Mouse (Mus musculus) gastrocnemius, postnatal 4 days (tissue): Measurements from ENCODE around the gene Pfkfb4. TPM values are rescaled to one million over a fixed set of nuclear protein-coding genes. Genes with fewer than 3 reads are reported as not detected.

Experiments used
- DNase-seq, 2 experiments: peaks; one replicate each; pipeline ENCODE4 v3.0.0; 2021 to 2022; ENCODE audit warnings: low spot score in 2 of 2, mixed read lengths in 2 of 2
- microRNA-seq: library from miRNA; unstranded; fragments of <30 nt; microRNA quantifications from one replicate; pipeline ENCODE4 v1.2.0, GENCODE M21; 2021
- total RNA-seq, 2 experiments: library from RNA; stranded (reverse); gene quantifications; 2 replicates each; pipeline ENCODE4 v1.2.3; 2021

Gene Pfkfb4
- total RNA-seq, 2 experiments from 2014 or later, result 17.2 to 21.4 TPM

- DNase-seq, result peak in 1 of 2 experiments; percentile 15
Measured at GRCm38 (mm10) chr9:109055271-109056030, 63.9 kb downstream of the Pfkfb4 start.

- peak in 1 of 2 experiments; percentile 18 for DNase-seq
Measured at GRCm38 (mm10) chr9:109056081-109056690, 64.6 kb downstream of the Pfkfb4 start.

- peak in 1 of 2 experiments; percentile 12 for DNase-seq
Measured at GRCm38 (mm10) chr9:109056916-109057315, 65.3 kb downstream of the Pfkfb4 start.

- peak in 1 of 2 experiments; percentile 11 for DNase-seq
Measured at GRCm38 (mm10) chr9:109057543-109057942, 66.0 kb downstream of the Pfkfb4 start.

- DNase-seq, result peak in 1 of 2 experiments; percentile 16
Measured at GRCm38 (mm10) chr9:109058006-109058765, 66.6 kb downstream of the Pfkfb4 start.

GRCm38 (mm10) chr9:109059136-109059903, 67.7 kb downstream of the Pfkfb4 start, which contains the start of gene Trex1:
Trex1 (minus strand) TSS chr9:109059734.
- DNase-seq, result peak; percentile 74 to 88

GRCm38 (mm10) chr9:109060184-109060897, 68.8 kb downstream of the Pfkfb4 start:
- peak in 1 of 2 experiments; percentile 15 for DNase-seq

GRCm38 (mm10) chr9:109060898-109061295, 69.3 kb downstream of the Pfkfb4 start:
- DNase-seq, result peak in 1 of 2 experiments; percentile 12

GRCm38 (mm10) chr9:109068095-109068735, 76.6 kb downstream of the Pfkfb4 start:
- no peak for DNase-seq

- DNase-seq, result peak; percentile 80 to 93
Measured at GRCm38 (mm10) chr9:109073661-109074573, 82.3 kb downstream of the Pfkfb4 start, which contains the start of gene Atrip. Atrip (minus strand) TSS chr9:109074124.

GRCm38 (mm10) chr9:109080516-109080915, 88.9 kb downstream of the Pfkfb4 start:
- DNase-seq, result no peak

GRCm38 (mm10) chr9:109081749-109082123, 90.2 kb downstream of the Pfkfb4 start:
- DNase-seq, result no peak

Small RNAs within 50 kb of the gene (microRNA-seq; reads per million reads assigned to microRNA genes)
- not detected for gene Mir711

Other genes with a start within 250 kb of the Pfkfb4 start
- 10 to 100 TPM; 43.7 to 44.3 TPM for gene Ip6k2, start 208.0 kb upstream of the Pfkfb4 start, total RNA-seq
- 1 to 10 TPM; 6.6 to 9.2 TPM for gene Nckipsd, start 183.4 kb upstream of the Pfkfb4 start, total RNA-seq
- under 1 TPM; 0.22 to 0.31 TPM for gene Celsr3, start 165.5 kb upstream of the Pfkfb4 start, total RNA-seq
- 10 to 100 TPM in 1 of 2 experiments, 1 to 10 TPM in 1; 9.8 to 11.2 TPM for gene Slc26a6, start 138.5 kb upstream of the Pfkfb4 start, total RNA-seq
- gene Tmem89, start 77.2 kb upstream of the Pfkfb4 start, total RNA-seq, result not detected
- gene Uqcrc1, start 55.1 kb upstream of the Pfkfb4 start, total RNA-seq, result 100 to 1,000 TPM; 612 to 624 TPM
- gene Col7a1, start 38.2 kb upstream of the Pfkfb4 start, total RNA-seq, result 10 to 100 TPM; 16.0 to 16.4 TPM
- gene Ucn2, start 5.8 kb upstream of the Pfkfb4 start, total RNA-seq, result 1 to 10 TPM; 2.9 to 3.8 TPM
- 10 to 100 TPM; 50.6 to 54.3 TPM for gene Shisa5, start 46.8 kb downstream of the Pfkfb4 start, total RNA-seq
- 10 to 100 TPM; 10.3 to 12.0 TPM for gene Trex1, start 68.0 kb downstream of the Pfkfb4 start, total RNA-seq
- gene Atrip, start 82.3 kb downstream of the Pfkfb4 start, total RNA-seq, result 10 to 100 TPM; 10.4 to 13.5 TPM
- gene Ccdc51, start 90.7 kb downstream of the Pfkfb4 start, total RNA-seq, result 1 to 10 TPM; 8.6 to 9.1 TPM
- 100 to 1,000 TPM; 186 to 241 TPM for gene Tma7, start 90.8 kb downstream of the Pfkfb4 start, total RNA-seq
- gene Plxnb1, start 103.6 kb downstream of the Pfkfb4 start, total RNA-seq, result 1 to 10 TPM; 8.4 to 9.8 TPM
- not detected for gene Fbxw21, start 170.3 kb downstream of the Pfkfb4 start, total RNA-seq
- gene Fbxw13, start 204.2 kb downstream of the Pfkfb4 start, total RNA-seq, result not detected
- not detected for gene Fbxw20, start 243.0 kb downstream of the Pfkfb4 start, total RNA-seq